Mouse (Mus musculus) layer of hippocampus, postnatal 10 days (tissue): ENCODE results near the gene Foxj2. TPM values are rescaled to one million over a fixed set of nuclear protein-coding genes. Genes with fewer than 3 reads are reported as not detected.

Experiments
- DNase-seq, 2 experiments: peaks; one replicate each; pipeline ENCODE4 v3.0.0; 2021; ENCODE audit warnings: low spot score in 2 of 2
- long read RNA-seq: library from polyadenylated mRNA; stranded (forward); transcript quantifications from one replicate; pipeline ENCODE4 v2.0.0, GENCODE M21; 2023
- total RNA-seq, 2 experiments: library from RNA; stranded (reverse); gene quantifications; 2 replicates each; pipeline ENCODE4 v1.2.3; 2021

Foxj2 gene
- total RNA-seq = 10 to 100 TPM; 24.3 to 27.8 TPM
- long read RNA-seq, full-length matches to known transcripts = 6 of 18 reads
- long read RNA-seq, partial matches to known transcripts = 12 of 18 reads
- long read RNA-seq, other reads (novel, unspliced or antisense) = 0 of 18 reads

DNA sequence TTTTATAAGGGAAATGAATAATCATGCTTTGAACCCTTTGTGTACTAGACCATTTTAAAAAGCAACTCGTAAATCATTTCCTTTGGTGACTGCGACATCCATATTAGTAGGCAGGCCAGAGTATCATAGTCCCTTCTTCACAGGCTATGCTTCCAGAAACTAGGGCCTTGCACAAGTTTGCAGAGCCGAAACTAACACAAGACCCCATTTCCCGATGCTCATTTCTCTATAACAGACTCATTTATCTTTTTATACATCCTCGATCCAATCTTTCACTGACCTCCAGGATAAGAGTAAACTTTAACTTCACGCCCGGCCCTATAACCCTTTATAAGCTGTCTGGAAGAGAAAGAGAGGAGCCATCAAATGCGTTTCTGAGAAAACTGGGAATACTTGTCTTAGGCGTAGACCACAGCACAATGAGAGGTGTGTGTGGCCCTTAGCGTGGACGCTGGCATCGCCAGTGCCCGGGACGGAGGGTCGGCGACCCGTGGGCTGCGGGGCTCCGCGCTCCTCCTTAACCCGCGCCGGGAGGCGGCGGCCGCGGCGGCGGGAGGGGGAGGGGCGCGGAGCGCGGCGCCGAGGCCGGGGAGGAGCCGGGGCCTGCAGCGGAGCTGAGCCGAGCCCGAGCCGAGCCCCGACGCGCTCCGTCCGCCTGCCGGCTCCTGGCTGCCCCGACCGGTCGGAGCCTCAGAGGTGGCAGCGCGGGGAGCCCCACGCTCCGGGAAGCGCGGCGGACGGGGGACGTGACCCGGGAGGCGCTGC is at the start of gene Foxj2:
Gene Foxj2 (plus strand): TSS at position 609 of the 765 bp plus-strand sequence.
- DNase-seq = peak; percentile 64 to 78

DNA sequence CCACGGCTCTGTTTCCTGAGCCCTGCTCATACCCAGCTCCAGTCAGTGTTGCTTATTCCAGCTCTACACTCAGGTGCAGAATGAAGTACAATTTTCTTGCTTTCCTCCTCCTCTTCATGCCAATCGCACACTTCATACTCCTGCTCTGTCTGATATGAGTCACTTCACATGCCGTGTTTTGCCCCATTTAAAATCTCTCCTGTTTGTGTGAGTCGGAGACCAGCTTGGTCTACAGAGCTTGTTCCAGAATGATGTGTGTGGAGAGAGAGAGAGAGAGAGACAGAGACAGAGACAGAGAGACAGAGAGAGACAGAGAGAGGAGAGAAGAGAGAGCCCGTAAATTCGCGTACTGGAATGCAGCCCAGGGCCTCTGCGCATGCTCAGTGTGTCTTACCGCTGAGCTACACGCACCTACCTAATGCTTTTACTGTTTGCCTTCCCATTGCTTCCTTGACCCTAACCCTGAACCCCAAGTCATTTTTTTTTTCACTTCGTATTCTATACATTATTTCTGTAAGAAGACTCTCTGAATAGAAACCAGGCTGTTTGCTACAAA is 48.9 kb upstream of the Foxj2 start:
- no peak for DNase-seq

DNA sequence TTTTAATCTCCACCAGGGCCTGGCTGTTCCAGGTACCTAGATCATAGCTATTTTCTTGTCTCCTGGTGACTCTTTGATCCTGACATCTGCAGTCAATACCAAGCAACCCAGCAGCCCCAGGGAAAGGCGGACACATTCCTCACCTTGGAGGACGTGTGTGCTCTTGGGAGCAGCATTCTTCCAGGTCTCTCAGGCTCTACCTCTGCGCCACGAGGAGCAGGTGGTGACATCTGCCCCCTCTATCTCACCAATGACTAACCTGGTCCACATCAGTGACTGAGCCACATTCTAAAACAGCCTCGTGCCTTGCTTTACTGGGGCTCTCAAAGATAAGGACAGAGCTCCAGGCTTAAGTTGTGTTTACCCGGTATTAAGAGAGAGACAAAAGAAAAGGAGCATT is 47.0 kb upstream of the Foxj2 start:
- no peak for DNase-seq

GRCm38 (mm10) chr6:122774345-122774744 is 45.4 kb upstream of the Foxj2 start:
- DNase-seq = no peak

GRCm38 (mm10) chr6:122776040-122776439 is 43.7 kb upstream of the Foxj2 start:
- DNase-seq = no peak

DNA sequence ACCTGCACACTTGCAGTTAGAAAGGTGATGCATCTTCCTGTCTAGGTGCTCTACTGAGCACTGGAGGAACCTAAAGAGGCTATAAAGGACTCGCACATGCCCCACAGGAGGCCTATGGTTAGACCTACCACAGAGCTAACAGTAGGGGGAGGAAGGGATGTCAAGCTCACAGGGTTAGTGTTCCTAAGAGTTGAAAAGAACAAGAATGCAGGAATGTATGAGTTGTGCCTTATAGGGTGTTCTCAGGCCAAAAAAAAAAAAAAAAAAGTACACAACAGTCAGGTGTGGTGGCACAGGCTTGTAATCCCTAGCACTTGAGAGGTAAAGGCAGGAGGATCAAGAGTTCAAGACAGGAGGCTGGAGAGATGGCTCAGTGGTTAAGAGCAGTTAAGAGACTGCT is 39.8 kb upstream of the Foxj2 start:
- DNase-seq = no peak

- DNase-seq = no peak
These were observed 38.5 kb upstream of the Foxj2 start for GRCm38 (mm10) chr6:122781167-122781566.

GRCm38 (mm10) chr6:122782164-122782563 is 37.5 kb upstream of the Foxj2 start:
- DNase-seq = no peak

DNA sequence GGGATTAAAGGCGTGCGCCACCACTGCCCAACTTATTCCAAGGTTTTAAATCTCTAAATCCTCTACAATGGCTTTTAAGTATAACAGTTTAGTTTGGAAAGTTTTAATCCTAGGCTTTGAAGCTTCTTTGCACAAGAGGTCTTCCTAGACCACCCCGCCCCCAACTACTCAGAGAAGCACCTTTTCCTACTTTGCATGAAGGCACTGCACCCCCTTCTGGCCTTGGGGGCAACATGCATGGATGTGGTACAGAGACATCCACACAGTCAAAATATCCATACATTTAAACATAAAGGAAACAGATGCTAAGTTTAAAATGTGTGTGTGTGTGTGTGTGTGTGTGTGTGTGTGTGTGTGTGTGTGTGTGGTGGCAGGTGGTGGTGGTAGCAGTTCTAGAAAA is 34.8 kb upstream of the Foxj2 start:
- peak in 1 of 2 experiments; percentile 39 for DNase-seq

- peak; percentile 75 to 79 for DNase-seq
These were observed 33.4 kb upstream of the Foxj2 start for GRCm38 (mm10) chr6:122786275-122786674.

DNA sequence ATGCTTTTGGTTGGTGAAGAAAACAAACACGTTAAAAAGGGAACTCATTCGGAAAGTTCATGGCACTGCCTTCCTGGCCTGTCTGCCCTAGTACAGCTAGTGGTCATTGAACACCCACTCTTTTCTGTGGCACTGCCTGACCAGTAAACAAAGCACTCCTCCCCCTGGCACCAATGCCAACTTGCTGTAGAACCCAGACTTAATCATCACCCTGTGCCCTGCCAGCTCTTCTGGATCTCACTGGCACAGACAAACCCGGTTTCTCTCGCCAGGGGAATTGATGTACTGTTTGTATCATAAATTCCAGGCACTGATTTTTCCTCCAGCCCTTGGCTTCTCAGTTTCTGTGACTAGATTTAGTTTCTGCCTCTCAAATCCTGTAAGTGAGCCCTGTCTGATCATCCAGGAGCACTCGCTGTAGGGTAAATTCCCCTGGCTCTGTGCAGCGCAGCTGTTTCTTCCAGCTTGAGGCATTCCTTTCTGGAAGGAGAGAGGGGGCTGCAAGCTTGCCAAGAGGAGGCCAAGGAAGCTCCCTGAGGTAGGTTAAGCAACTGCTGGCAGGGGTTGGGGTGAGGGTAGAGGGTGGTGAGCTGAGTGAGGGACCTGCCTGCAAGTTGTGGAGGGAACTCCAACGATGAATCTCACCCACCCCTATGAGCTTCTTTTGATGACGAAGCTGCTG is 24.3 kb upstream of the Foxj2 start:
- peak; percentile 13 to 27 for DNase-seq

DNA sequence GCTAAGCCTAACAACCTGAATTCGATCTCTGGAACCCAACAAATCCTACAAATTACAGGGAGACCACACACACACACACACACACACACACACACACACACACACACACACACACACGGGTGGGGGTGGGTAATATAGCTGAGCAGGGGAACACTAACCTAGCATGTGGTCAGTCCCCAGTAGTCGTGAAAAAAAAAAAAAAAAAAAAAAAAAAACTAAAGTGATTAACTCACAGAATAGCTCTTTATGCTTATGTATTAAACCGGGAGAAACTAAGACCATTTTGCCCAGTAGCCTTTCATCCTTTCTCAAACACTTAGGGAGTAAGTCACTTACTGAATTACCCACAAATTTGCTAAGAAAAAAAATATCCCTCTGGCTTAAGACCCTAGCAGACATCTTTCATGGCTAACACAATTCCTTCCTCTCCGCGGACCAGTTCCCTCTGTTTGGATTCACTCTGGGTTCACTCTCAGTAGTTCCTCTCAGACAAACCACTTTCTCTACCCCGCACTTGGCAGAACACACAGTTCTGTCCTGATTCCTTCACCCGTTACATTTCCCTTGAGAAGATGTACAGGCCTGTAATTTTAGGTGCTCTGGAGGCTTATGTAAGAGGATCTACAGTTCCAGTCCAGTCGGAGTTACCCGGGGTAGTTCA is 18.9 kb upstream of the Foxj2 start:
- peak in 1 of 2 experiments; percentile 27 for DNase-seq

GRCm38 (mm10) chr6:122801301-122801800 is 18.4 kb upstream of the Foxj2 start, which contains the start of gene Slc2a3:
Gene Slc2a3 (minus strand): TSS chr6:122801640.
- peak in 1 of 2 experiments; percentile 21 for DNase-seq

- DNase-seq = peak; percentile 56 to 65
These were observed 17.8 kb upstream of the Foxj2 start for GRCm38 (mm10) chr6:122801801-122802514.

DNA sequence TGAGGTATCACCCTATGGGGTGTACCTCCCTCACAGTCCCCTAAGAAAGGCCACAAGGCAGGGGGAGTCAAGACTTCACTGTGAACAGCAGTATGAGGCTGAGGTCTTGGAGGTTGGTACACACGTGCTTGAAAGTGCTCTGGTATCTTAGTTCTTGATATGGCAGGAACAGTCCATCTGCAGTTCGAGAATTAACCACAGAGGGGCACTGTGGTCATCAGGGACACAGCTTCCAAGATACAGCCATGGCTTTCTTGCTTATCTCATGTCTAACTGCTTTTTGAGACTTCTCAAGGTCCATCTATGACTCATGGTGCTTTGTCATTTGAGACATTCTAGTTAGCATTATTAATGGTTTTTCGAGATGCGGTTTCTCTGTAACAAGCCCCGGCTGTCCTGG is 15.3 kb upstream of the Foxj2 start:
- peak; percentile 82 to 83 for DNase-seq

DNA sequence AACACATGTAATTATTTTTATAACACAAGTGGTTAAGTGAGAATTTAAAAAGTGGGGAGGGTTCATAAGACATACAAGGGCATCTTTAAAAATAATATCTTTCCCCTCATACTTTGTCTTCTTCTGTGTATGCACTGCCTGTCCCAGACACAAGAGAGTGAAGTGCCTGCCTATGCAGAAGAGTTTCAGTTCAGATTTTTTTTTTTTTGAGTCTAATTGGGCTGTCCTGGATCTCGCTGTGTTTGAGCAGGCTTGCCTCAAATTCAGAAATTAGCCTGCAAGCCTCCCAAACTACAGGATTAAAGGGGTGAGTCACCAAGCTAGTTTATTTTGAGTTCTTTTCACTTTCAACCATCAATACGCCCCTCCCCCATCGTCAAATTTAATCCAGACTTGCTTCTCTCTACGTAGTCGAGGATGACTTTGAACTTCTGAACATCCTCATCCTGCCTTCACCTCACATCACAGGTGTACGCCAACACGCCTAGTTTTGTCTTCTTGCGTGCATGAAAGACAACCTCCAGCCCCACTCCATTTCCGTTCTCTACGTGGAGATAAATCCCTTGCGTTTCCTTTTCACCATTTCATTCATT is 9.6 kb upstream of the Foxj2 start:
- no peak for DNase-seq

DNA sequence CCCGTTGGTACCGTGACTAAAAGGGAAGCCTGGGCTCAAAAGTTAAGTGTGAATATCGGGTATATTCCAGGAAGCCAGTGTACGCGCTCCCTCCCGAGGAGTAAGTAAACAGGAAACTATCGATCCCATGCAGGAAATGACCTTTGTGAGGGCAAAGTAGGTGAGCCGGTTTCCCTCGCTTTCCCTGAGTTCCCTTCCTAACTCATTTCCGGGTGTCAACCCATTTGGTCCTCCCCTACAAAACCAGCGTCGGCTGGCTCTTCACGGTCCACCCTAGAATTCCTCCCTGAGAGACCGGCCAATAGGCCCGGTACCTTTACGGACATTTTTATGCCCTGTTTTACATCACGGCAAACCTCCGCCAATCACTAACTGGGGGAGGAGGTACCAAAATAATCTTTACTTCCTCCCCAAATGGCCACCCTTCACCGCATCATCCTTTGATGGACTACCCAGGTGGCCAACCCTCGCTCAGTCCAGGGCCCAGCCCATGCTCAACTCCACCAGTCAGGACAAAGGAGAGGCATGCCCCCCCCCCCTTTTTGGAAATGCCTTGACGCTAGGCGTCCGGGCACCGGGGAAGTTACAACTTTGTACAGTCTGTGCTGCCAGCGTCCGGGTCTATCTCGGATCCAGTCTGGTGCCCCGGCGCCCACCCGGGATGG is 9.0 kb upstream of the Foxj2 start:
- peak; percentile 94 to 96 for DNase-seq

GRCm38 (mm10) chr6:122811280-122811652 is 8.4 kb upstream of the Foxj2 start:
- peak; percentile 88 to 91 for DNase-seq

- no peak for DNase-seq
These were observed 7.7 kb upstream of the Foxj2 start for GRCm38 (mm10) chr6:122811771-122812600.
